Mouse (Mus musculus): ENCODE data around the gene Icam1. TPM values are rescaled to one million over a fixed set of nuclear protein-coding genes. Genes with fewer than 3 reads are reported as not detected.
A peak's percentile ranks its signal among the peaks of the same experiment; 100 is the strongest.

Gene Icam1
- polyA plus RNA-seq, 1 experiment from 2014 or later: 12.3 TPM

DNA sequence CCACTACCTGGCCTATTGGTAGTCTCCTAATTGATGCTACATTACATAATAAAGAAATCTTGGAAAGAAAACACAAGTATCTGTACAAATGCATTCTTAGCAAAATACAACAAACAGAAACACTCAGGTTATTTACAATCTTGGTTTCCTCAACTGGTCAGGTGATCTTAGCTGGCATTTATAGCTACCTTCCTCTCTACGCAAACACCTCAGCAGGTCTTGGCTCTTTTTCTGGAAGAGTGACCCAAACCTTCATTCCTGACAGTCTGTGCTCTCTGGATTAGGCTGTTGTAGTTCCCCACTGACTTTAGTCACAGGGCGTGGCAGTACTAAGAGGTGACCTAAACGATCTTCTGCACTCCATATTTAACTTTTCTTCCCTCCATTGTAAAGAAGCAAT lies 29.4 kb downstream of the Icam1 start:
- no peak for DNase-seq (ENCODE audit: low spot score)
- 83% methylated on average over 3 of the region's 3 CpGs for WGBS
- ATAC-seq (replicated peaks; ENCODE audit: low FRiP score, low read depth): no peak

GRCm38 (mm10) chr9:21051578-21051977 lies 35.8 kb downstream of the Icam1 start:
- H3K9ac ChIP-seq (ENCODE audit: low read depth, low read length): no peak overlapping the region
- H3K9me3 ChIP-seq (replicated peaks; ENCODE audit: low read length): no peaks in the 10 kb centered on the region
- DNase-seq (ENCODE audit: low spot score) (no peak), ATAC-seq (replicated peaks; ENCODE audit: low FRiP score, low read depth) (no peak)
- H3K36me3 ChIP-seq (ENCODE audit: insufficient read depth, low read length): no peaks in the 10 kb centered on the region
- H3K27ac ChIP-seq: no peak overlapping the region
- no peaks in the 10 kb centered on the region for H3K4me1 ChIP-seq (replicated peaks; ENCODE audit: insufficient read depth, low read length)
- WGBS: 57% methylated on average over 10 of the region's 10 CpGs
- H3K4me2 ChIP-seq (ENCODE audit: low read length): no peak overlapping the region
- H3K27me3 ChIP-seq (ENCODE audit: insufficient read depth, low read length): no peaks in the 10 kb centered on the region
- H3K4me3 ChIP-seq (replicated peaks; ENCODE audit: low read depth, low read length): no peak overlapping the region
- no peak for TF ChIP-seq CTCF (IDR thresholded peaks at IDR 0.05; ENCODE audit: low read depth)

More for the DNA sequence above, 29.4 kb downstream of the Icam1 start:
- H3K9me3 ChIP-seq (replicated peaks; ENCODE audit: low read length): no peaks in the 10 kb centered on the region
- no peak overlapping the region for H3K9ac ChIP-seq (ENCODE audit: low read depth, low read length)
- TF ChIP-seq CTCF (IDR thresholded peaks at IDR 0.05; ENCODE audit: low read depth): no peak
- H3K4me3 ChIP-seq (replicated peaks; ENCODE audit: low read depth, low read length): no peak overlapping the region
- no peak overlapping the region for H3K27ac ChIP-seq
- no peaks in the 10 kb centered on the region for H3K27me3 ChIP-seq (ENCODE audit: insufficient read depth, low read length)
- no peaks in the 10 kb centered on the region for H3K4me1 ChIP-seq (replicated peaks; ENCODE audit: insufficient read depth, low read length)
- H3K36me3 ChIP-seq (ENCODE audit: insufficient read depth, low read length): no peaks in the 10 kb centered on the region
- no peak overlapping the region for H3K4me2 ChIP-seq (ENCODE audit: low read length)

DNA sequence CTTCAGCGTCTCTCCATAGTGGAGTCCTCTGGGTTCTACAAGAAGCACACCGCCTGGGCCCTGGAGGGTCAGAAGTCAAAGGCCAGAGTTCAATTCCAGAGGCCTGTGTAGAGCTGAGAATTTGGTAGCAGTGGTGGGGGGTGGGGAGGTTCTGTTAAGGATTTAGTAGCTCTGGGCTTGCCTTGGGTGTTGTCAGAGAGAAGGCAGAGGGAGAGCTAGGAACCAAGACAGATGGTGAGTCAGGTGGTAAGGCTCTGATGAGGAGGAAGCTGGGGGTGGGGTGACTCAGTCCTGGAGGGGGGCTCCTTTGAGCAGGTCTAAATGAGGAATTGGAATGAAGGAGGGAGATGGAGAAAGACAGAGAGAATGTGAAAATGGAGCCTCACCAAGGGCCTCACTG lies 47.1 kb downstream of the Icam1 start:
- WGBS: 92% methylated on average over 2 of the region's 2 CpGs
- ATAC-seq (replicated peaks; ENCODE audit: low FRiP score, low read depth) (no peak), DNase-seq (ENCODE audit: low spot score) (no peak)
- Histone ChIP-seq H3K4me1 (replicated peaks; ENCODE audit: insufficient read depth, low read length) (no peaks in the 10 kb centered on the region), H3K36me3 (ENCODE audit: insufficient read depth, low read length) (0 out of 2 replicates have a peak, but pooled peaks cover 10% of the 10 kb centered on the region), H3K9me3 (replicated peaks; ENCODE audit: low read length) (no peaks in the 10 kb centered on the region), H3K4me2 (ENCODE audit: low read length) (no peak overlapping the region), H3K4me3 (replicated peaks; ENCODE audit: low read depth, low read length) (no peak overlapping the region), H3K27ac (no peak overlapping the region), H3K9ac (ENCODE audit: low read depth, low read length) (no peak overlapping the region), H3K27me3 (ENCODE audit: insufficient read depth, low read length) (no peaks in the 10 kb centered on the region)
- no peak for TF ChIP-seq CTCF (IDR thresholded peaks at IDR 0.05; ENCODE audit: low read depth)

DNA sequence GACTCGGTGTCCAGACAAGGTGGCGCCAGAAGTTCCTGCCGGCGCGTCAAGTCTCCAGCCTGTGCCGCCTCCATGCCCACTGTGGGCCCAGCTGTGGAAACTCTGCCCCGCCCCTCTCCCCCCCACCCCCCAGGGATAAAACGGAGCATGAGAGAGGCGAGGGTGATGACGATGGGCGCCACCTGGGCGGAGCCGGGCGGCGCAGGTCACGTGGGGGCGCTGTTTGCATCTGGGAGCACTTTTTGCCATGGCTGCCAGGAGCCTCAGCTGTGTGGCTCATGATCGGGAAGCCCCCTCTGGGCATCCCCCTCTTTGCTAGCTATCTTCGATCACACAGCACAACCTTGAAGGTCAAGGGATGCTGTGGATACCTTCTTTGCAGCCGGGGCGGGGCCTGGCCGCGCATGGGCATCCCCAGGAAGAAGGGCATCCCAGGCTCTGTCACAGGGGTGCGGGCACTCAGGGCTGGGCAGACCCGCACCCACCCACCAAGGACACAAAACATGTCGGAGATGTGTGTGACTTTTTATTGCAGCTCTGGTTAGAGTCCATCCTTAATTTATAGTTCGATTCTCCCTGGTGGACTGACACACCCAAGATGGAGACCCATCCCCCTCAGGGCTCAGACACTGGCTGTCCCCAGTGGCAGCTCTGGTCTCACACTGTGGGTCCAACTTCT lies 51.4 kb downstream of the Icam1 start, which contains the start of gene Zglp1:
Gene Zglp1, minus strand, starts transcription at position 88 of the 679 bp plus-strand sequence.
- Histone ChIP-seq H3K4me3 (replicated peaks; ENCODE audit: low read depth, low read length) (no peak within 1 kb of the TSS), H3K9me3 (replicated peaks; ENCODE audit: low read length) (no peaks in the 10 kb centered on the region), H3K4me2 (ENCODE audit: low read length) (no peak within 1 kb of the TSS), H3K27me3 (ENCODE audit: insufficient read depth, low read length) (no peaks in the 10 kb centered on the region), H3K4me1 (replicated peaks; ENCODE audit: insufficient read depth, low read length) (0 out of 2 replicates have a peak, but pooled peaks cover 1% of the 10 kb centered on the region), H3K36me3 (ENCODE audit: insufficient read depth, low read length) (peaks cover 18% of the 10 kb centered on the region; the same call in 1 of the 2 replicates), H3K9ac (ENCODE audit: low read depth, low read length) (no peak within 1 kb of the TSS), H3K27ac (no peak within 1 kb of the TSS)
- WGBS: 87% methylated on average over 27 of the region's 27 CpGs
- TF ChIP-seq CTCF (IDR thresholded peaks at IDR 0.05; ENCODE audit: low read depth): no peak
- no peak for ATAC-seq (replicated peaks; ENCODE audit: low FRiP score, low read depth)
- no peak for DNase-seq (ENCODE audit: low spot score)

DNA sequence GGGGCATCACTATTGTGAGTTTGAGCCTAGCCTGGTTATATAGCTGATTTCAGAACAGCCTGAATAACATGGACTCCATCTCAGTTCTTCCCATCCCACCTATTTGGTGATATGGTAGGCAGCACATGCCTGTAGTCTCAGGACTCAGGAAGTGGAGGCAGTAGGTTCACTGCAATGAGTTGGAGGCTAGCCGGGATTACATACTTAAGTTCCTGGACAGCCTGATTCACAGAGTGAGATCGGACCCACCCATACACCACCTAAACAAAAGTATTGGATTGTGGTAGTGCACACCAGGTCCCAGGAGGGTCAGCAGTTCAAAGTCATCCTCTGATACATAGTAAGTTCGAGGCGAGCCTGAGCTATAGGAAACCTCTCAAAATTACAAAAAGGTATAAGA lies 56.9 kb downstream of the Icam1 start:
- peak overlapping the region; percentile 88 for H3K9ac ChIP-seq (ENCODE audit: low read depth, low read length)
- DNase-seq (ENCODE audit: low spot score) (no peak), ATAC-seq (replicated peaks; ENCODE audit: low FRiP score, low read depth) (no peak; the same call in 1 of the 2 replicates)
- H3K4me3 ChIP-seq (replicated peaks; ENCODE audit: low read depth, low read length): peak overlapping the region; percentile 83
- peak overlapping the region; percentile 95 for H3K4me2 ChIP-seq (ENCODE audit: low read length)
- H3K9me3 ChIP-seq (replicated peaks; ENCODE audit: low read length): no peaks in the 10 kb centered on the region
- no peaks in the 10 kb centered on the region for H3K27me3 ChIP-seq (ENCODE audit: insufficient read depth, low read length)
- H3K36me3 ChIP-seq (ENCODE audit: insufficient read depth, low read length): peaks cover 31% of the 10 kb centered on the region
- 0 out of 2 replicates have a peak, but pooled peaks cover 9% of the 10 kb centered on the region for H3K4me1 ChIP-seq (replicated peaks; ENCODE audit: insufficient read depth, low read length)
- no peak for TF ChIP-seq CTCF (IDR thresholded peaks at IDR 0.05; ENCODE audit: low read depth)
- 0 out of 2 replicates have a peak overlapping the region, but pooled peaks have one; percentile 75 for H3K27ac ChIP-seq
- 8% methylated on average over 4 of the region's 4 CpGs for WGBS

DNA sequence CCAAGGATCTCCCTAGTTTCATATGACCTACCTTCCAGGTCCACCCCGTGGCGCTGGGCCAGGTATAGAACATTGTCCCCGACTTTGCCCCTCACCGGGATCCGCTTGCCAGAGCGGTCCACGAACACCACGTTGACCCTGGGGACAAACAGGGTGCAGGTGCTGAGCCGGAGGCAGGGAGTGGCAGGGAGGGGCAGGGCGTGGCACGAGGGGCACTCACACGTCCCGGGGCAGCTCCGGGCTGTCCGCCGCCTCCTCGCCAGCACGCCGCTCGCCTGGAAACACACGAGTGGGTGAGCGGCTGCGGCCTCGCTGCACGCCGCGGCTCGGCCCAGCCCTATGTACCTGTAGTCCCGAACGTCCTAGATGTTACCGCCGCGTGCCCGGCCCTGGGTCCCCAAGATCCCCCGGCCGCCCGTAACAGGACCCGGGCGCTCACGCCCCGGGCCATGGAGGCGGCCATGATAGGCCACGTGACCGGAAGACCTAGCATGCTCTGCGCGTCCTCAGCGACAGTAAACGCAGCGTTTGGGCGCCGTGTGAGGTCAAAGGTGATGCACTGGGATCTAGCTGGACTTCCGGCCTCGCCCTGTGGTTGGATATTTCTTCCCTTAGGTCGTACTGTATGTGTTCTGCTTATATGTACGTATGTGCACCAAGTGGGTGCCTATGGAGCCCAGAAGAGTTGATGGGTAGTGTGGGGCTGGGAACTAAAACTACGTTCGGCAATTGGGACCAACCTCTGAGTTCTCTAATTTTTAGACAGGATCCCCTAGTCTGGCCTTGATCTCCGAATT lies 57.5 kb downstream of the Icam1 start, which contains the start of the genes Gm49373 and Fdx1l:
Gene Gm49373, minus strand, starts transcription at position 53 of the 797 bp plus-strand sequence.
Gene Fdx1l, minus strand, starts transcription at position 571 of the 797 bp plus-strand sequence.
- ATAC-seq (replicated peaks; ENCODE audit: low FRiP score, low read depth): peak; percentile 92
- 0 out of 2 replicates have a peak, but pooled peaks have one; percentile 1 for TF ChIP-seq CTCF (IDR thresholded peaks at IDR 0.05; ENCODE audit: low read depth)
- H3K9ac ChIP-seq (ENCODE audit: low read depth, low read length): peak within 1 kb of the TSS; percentile 88
- peak within 1 kb of the TSS; percentile 95 for H3K4me2 ChIP-seq (ENCODE audit: low read length)
- 0 out of 2 replicates have a peak, but pooled peaks cover 9% of the 10 kb centered on the region for H3K4me1 ChIP-seq (replicated peaks; ENCODE audit: insufficient read depth, low read length)
- H3K36me3 ChIP-seq (ENCODE audit: insufficient read depth, low read length): peaks cover 30% of the 10 kb centered on the region
- 2% methylated on average over 57 of the region's 58 CpGs for WGBS
- peak within 1 kb of the TSS; percentile 83 for H3K4me3 ChIP-seq (replicated peaks; ENCODE audit: low read depth, low read length)
- peak; percentile 96 for DNase-seq (ENCODE audit: low spot score)
- H3K9me3 ChIP-seq (replicated peaks; ENCODE audit: low read length): no peaks in the 10 kb centered on the region
- no peaks in the 10 kb centered on the region for H3K27me3 ChIP-seq (ENCODE audit: insufficient read depth, low read length)
- peak within 1 kb of the TSS; percentile 75 for H3K27ac ChIP-seq
